Mouse (Mus musculus) ES-CJ7 (cell line): ENCODE data around the gene Mtor.
A peak's percentile ranks its signal among the peaks of the same experiment; 100 is the strongest.

Experiments used
- DNase-seq: peaks from one replicate; pipeline ENCODE4 v3.0.0; 2011; ENCODE audit warnings: low read depth, low spot score

Mtor gene

DNA sequence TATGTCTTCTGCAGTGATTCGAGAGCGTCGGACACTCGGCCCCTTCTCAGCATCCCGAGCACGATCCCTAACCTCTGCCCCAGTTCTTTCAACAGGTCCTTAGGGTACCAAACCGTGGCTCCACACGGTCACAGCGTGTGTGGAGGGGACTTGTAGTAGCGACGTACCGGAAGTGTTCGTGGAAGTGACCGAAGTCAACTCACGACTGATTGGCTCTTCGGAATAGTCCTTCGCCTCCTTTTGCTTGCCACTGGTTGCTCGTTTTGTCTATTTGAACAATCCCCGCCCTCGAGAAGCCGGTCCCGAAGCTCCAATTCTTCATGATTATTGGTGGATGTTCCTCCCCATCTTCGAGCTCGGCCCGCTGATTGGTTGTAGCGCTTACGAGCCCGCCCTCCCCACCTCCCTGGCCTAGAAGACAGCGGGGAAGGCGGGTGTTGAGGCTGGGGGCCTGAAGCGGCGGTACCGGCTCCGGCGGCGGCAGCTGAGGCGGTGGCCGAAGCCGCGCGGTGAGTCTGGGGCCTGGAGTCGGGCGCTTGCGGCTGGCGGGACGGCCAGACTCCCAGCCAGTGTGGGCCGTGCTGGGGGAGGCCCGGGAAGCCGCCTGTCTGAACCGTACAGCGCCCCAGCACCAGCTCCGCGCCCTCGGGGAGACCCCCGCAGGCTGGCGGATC, at the start of gene Mtor:
Gene Mtor, plus strand, starts transcription at position 433 of the 674 bp plus-strand sequence.
- DNase-seq, result peak; percentile 100

DNA sequence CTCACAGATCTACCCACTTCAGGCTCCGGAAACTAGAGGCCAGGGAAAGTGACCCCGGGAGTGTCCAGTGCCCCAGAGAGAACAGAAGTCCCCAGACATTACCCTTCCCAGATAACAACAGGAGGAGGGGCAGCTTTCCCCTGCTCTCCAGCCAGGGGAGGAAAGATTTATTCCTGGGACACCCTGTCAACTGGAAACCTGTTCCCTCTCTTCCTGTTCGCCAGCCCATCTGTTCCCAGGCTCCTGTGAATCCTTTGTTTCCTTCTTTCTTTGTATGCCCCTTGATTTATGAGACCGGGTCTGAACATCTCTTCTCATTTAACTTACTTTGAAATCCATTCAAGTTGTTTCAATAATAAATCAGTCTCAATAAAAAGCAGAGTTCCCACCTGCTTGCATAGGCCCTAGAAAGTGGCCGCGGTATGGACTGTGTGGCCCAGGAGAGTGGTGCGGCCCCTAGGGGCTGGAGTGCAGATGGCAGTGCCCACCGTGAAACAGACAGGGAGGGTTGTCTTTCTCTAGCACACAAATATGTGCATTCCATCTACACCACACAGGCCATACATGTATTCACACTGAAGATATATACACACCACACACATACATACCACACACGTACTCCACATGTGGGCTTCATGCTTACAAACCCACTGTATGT, 48.8 kb upstream of the Mtor start:
- DNase-seq, result no peak

DNA sequence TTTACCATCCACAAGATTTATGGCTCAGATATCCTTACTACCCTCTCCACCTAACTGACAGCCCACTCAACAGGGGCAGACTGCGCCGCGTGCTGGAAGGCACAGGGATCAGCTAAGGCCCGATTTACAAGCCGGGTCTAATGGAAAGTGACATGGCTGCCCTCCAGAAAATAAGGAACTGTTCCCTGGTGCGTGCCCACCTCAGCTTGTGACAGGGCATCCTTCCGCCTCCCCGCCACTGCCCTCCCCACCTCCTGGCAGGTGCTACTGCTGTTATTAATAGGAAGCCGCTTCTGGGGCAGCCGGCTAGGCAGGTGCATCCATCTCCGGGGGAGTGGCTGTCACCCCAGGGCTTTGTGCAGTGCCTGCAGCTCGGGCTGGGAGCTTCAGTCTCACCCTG, 45.0 kb upstream of the Mtor start:
- DNase-seq, result no peak

DNA sequence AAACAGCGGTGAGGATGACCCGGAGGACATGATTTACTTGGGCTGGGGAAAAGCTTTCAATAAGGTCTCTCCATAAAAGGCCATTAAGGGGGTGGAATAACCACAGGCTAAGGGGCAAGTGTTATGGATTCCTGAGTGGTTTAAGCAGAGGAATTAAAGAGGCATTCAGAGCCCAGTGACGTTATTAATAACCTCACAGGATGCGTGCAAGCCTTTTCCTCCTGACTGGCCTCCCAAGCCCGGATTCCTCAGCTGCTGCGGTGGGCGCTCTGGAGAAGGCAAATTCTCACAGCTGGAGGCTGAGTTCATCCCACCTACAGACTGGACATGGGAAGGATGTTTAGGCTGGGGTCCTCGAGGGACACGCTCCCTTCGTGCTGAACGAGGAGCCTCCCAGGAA, 43.7 kb upstream of the Mtor start:
- DNase-seq, result no peak

DNA sequence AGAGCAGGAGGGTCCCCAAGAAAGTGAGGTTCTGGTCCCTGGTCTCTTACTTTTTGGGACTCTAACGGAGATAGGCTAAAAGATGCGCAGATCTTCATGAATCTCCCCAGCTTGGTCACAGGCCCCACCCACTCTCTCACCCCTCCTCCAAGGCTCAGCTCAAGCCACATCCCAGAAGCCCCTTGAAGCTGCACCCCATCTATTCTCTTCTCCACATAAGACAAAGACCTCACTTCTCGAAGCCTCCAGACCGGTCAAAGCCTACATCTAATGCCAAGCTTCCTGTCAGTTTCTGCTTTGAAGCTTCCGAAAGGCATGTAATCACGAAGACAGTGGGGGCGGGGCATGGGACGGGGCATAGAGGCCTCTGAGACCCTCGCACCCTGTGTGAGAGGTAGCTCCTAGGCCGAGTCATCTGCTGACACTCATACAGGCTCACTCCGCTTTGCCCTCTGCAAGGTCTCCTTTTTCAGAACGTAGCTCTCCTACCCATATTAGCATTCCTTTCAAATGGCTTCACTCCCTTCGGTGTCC, 43.1 kb upstream of the Mtor start:
- DNase-seq, result peak; percentile 54

DNA sequence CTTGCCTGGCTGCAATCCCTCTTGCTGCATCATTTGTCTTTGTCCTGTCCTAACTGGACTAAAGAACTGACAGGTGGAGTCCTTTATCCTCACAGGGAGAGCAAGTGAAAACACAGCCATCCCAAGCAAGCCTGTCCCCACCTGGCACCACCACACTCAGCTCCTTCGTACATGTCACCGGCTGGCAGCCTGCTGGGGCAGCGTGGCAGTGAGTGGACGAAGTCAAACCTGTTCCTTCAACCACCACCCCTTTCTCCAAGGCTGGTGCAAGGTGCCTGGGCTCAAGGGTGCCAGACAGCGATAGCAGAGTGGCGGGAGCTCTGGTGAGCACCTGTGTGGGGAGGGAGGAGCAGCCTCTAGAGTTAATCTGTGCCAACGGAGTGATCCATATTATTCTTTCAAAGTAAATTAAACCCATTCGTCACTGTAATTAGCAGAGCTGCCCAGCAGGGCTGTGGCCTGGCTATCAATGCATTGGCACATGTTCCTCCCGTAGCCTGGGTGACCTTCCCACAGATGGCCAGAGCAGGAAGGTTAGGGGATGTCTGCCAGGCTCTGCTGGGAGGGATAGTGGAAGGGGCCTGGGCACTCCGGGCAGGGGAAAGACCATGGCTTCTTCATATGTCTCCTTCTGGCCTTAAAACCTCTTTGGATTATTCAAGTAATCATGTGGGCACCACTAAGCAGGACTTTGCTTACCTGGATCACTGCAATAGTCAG, 40.0 kb upstream of the Mtor start:
- DNase-seq, result no peak

DNA sequence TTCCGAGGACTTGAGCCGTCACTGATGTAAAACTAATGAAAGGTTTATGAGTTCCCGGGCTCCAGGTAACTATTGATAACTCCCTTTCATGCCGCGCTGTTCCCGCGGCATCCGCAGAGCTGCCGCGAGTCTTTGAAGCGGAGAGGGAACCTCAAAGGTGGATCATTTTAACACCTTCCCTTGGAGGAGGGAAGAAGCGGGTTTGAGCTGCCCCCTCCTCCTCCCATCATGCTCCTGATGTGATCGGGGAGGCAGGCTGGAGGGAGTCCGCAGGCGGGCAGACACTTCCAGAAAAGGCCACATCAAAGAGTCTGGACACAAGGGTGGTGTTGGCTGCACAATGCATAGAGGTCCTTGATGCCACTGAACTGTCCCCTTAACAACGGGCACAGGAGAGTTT, 32.8 kb upstream of the Mtor start:
- no peak for DNase-seq

DNA sequence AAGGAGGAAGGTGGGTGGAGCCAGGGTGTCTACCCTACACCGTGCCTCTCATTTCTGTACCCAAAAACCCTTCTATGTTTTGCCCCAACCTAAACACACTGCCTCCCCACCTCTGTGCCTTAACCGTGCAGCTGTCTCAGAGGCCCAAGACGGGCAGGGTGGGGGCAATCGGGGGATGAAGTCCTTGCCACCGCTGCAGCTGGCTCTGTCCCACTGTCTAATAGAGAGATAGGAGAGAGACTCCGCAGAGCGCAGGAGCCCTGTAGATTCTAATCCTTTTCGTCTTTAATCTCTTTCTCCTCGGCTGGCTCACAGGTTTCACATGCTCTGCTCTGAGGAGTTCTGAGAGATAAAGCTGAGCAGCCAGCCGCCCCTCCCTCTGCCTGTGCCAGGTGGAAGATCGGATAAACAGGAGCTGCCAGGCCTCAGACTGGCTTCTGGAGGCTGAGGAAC, 31.3 kb upstream of the Mtor start:
- DNase-seq, result no peak

DNA sequence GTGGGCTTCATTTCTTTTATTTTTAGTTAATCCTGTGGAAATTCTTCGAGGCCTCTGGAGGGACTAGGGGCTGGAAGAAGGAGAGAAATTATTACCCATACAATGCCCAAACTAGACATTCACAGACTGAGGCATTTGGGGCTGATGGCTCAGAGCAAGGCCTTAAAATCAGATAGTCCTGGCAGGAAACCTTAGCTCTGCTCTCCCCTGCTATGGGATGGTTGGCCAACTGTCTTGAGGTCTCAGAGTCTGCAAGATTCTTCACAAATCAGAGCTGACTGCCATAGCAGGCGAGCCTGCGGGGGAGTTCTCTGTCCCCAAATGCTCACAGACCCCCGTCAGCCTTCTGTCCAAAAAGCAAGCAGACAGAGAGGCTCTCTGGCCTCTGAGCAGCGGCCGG, 30.9 kb upstream of the Mtor start:
- no peak for DNase-seq

DNA sequence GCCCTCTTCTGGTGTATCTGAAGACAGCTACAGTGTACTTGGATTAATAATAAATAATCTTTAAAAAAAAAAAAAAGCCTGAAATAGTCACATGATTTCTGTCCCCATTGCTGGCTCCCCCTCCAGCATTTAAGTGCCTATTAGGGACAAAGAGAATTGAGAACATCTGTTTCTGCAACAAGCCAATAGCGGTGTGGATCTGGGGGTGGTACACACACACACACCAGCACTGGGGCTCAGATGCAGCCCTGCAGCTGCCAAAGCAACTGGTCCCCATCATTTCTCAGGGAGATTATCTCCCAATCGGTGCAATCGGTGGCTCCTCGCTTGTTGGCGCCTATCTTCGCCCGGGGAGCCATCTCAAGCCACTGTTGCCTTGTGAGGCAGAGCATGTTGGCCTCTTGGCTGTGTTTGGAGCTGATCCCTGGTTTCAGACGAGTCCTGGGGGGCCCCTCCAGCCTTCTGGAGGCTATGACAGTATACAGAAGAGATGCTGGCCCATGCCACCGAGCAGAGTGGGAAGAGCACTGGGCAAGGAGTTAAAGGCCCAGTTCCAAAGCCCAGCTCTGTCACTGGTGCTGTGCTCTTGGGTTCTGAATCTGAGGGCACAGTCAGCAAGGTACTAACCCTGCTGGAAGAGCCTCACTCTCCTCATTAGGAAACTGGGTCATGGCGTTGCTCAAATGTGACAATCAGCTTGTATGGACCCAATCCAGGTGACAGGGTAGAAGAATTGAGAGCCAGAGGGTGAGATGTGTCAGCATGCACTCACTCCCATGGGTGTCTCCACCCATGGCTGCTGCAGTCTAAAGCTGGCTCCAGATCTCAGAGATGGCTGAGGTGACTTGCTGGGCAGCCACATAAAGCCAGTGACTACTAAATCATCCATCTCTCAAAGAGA, 21.2 kb upstream of the Mtor start:
- no peak for DNase-seq

DNA sequence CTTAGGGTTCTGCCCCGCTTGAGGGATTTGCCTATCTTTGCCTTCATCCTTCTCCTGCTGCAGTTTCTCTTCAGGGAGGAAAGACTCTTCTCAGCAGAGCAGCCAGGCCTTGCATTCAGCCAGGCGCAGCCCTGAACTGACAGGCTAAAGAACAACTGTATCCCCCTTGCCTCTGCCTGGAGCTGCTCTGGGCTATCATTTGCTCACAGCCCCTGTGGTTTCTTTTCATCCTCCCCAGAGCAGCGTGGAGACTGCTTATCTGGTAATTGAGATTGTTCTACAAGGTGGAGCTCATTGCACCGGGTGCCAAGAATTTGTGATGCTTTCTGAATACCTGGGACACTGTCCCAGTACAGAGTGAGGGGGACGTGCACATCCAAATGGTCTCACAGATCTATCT, 19.9 kb upstream of the Mtor start:
- DNase-seq, result no peak

DNA sequence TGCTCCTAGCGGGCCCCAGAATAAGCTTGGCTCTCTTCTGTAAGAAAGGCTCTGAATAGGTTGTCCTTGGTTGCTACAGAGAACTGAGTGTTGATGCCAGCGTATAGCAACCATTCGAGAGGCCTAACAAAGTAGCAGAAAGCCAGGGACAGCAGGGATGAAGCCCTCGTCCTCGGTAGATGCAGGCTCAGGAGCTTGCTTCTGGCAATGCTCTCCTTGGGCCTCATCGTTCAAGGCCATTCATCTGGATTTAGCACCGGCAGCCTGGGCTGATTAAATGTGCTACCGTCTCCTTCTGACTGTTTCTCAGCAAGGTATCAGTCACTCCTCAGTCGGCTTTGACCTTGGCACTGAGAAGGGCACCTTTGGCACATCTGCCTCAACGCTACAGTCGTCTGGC, 19.3 kb upstream of the Mtor start:
- DNase-seq, result no peak

DNA sequence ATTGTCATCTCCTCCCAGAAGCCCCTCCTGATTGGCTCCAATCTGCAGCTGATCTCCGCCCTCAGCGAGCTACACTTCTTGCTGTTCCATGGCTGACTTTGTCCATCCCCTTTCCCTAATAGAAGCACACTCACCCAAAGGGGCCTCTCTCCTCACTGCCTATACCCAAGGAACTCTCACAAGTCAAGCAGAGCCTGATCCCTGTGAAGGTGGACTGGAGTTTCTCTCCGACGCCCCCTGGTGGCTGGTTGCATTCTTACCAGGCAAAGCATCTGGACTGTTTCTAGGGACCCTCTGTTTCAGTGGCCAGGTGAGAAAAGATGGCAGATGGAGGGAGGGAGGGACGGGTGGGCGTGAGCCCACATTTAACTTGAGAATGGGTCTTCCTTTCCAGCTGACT, 18.7 kb upstream of the Mtor start:
- peak; percentile 82 for DNase-seq

DNA sequence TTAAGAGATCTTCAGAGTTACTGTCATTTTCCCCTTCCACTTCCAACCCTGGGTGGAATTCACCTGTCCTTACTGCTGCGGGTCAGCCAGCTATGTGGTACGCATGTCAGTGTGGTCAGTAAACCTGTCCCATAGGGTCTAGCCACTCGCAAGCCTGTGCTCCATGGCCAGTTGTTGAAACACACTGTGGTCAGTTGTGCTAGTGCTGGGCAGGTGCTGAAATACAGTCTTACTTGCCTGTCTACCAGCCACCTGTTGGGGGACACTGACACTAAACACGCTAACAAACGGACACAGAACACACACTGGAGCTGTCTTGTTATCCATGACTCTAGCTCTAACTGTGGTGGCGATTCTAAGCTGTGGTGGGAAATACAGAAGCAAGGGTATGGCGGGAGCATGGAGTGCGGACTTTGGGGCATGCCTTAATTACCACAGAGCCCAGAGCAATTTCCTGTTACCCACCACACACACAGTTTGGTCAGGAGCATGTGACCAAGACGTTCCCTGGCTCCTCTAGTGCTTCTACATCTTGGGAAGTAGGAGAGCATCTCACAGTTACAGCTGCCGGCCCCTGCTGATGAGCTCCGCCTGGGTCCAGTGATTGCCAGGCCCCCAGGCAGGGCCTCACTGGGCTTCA, 17.4 kb upstream of the Mtor start:
- DNase-seq, result no peak

DNA sequence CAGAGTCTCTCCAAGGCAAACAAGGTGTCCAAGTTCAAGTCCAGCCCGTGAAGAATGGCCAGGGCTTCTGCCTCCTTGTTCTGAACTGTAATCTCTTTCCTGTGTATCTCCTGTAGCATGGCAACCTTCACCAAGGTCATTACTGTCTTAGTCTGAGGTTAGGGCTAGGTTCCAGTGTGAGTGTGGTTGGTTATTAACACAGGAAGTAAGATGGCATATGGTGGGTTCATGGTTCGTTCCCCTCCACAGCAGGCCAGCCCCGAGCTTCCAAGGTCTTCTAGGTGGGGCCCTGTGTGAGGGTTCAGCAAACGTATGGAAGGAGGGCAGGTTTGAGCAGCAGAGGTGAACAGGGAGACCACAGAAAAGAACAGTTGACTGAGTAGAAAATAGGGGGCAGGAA, 15.9 kb upstream of the Mtor start:
- DNase-seq, result no peak

DNA sequence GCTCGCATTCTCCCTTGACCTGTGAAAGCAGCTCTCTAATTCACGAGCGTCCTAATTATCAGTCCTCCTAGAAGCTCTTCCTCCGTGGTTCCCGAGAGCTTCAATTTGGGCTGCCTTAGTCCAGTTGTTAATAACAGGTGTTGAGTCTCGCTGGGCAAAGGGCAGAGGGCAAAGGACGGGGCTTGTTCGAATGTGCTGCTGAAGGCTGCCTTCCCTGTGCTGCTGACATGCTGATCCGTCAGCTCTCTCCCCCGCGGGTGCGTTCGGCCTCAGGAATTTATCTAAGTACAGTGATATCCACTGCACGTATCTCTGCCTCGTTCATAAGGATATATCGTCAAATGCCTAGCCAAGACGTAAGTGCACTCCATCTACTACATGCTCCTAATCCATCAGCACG, 15.1 kb upstream of the Mtor start:
- DNase-seq, result no peak

DNA sequence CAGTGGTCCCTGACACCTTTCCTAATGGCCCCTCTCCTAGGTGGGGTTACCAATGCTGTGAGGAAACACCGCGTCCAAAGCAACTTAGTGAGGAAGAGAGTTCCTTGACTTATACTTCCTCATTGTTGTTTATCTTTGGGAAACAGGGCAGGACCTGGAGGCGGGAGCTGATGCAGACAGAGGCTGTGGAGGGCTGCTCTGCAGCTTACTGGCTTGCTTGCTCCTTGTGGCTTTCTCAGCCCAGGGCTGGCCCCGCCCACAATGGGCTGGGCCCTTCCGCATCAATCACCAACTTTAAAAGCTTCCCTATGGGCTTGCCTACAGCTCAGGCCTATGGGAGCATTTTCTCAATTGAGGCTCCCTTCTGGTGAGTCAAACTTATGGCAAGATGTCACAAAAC, 14.6 kb upstream of the Mtor start:
- DNase-seq, result peak; percentile 37

DNA sequence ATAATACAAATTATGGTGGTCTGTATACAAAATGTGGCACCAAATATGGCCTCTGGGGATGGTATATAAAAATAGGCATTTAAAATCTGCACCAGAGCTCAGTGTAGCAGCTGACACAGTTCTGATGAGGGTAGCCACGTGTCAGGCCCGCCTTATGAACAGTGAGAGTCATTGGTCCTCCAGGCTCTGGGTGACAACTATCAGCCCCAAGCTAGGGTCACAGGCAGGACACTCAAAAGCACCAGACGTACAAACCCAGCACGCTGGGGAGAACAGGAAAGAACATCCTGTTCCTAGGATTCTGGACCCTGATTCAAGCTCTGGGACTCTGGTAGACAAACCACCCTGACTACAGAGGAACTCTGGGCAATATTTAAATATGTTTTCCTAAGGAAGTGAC, 13.9 kb upstream of the Mtor start:
- DNase-seq, result no peak

DNA sequence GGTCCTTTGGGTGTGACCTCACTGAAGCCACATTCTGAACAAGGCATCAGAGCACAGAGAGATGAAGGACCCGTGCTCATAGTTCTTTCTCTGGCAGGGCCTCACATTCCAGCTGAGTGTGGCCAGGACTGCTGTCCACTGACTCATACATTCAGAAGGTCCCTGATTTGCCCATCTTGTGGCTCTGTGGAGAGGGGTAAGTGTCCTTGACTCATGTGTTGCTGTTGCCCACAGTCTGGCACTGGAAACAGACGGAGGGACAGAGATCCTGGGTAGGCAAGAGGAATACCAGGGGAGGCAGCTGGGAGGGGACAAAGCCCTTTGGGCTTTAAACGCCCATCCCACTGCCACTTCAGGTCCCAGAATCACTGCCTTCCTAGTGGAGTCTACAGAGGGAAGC, 13.3 kb upstream of the Mtor start:
- DNase-seq, result no peak

DNA sequence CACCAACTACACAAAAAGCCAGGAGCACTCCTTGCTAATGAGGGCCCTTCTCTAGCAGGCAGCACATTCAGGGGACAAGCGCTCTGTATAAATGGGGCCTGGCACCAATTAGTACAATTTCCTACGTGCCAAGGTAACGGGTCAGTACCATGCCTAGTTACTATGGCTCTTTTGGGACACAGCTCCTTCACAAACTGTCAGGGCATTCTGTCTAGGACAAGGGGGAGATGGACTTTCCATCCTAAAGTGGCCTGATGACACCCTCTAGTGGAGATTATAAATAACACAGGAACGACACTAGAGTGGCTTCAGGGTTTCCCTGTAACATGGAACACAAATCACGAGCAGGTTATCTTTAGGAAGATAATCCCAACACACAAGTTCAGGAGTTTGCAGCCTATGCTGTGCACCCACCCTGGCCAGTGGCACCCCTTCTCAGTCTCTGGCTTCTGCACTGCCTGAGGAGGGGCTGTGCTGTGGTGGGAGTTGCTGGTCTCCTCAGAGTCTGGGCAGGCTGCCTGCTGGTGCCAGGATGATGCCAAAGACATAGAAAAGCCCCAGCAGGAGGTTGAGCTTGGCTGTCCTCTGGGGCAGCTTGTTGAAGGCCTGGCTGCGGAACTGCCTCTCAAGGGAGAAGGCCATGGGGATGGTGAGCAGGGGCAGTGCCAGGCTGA, 12.6 kb upstream of the Mtor start:
- DNase-seq, result peak; percentile 21

DNA sequence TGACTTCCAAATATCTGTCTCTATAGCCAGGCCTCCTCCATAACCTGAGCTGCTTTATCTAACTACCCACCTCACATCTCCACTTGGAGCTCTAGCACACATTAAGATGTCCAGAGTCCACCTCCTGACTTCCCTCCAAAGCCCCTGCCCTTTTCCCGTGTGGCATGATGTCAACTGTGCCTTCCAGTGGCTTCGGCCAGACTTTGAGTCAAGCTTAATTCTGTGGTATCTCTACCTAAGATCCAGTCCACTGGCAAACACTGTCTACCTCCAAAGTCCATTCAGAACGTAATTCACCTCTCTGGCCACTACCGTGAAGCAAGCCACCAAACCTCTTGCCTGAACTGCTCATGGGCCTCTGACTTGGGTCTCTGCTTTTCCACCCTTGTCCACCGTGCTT, 6.5 kb upstream of the Mtor start:
- DNase-seq, result no peak
